Mouse (Mus musculus) C2C12 (cell line): Measurements from ENCODE around the gene Mkrn3. TPM values are rescaled to one million over a fixed set of nuclear protein-coding genes. Genes with fewer than 3 reads are reported as not detected.

ENCODE experiments used
- H3K27me3 ChIP-seq: one replicate; pipeline ENCODE4 v1.6.1; 2011; ENCODE audit not compliant: control insufficient read depth, insufficient read depth, insufficient read length
- H3K36me3 ChIP-seq: one replicate; pipeline ENCODE4 v1.6.1; 2011; ENCODE audit not compliant: control insufficient read depth, insufficient read depth
- H3K4me3 ChIP-seq: one replicate; pipeline ENCODE4 v1.5.1; 2011; ENCODE audit warnings: mild to moderate bottlenecking, control low read depth; ENCODE audit not compliant: poor library complexity, insufficient read depth, severe bottlenecking
- H3K79me2 ChIP-seq: one replicate; pipeline ENCODE4 v1.6.1; 2011; ENCODE audit not compliant: control insufficient read depth, insufficient read depth
- H3K79me3 ChIP-seq: one replicate; pipeline ENCODE4 v1.6.1; 2011; ENCODE audit warnings: low read depth, control low read depth
- H3ac ChIP-seq: one replicate; pipeline ENCODE3; 2011; ENCODE audit warnings: low read depth; ENCODE audit not compliant: control insufficient read depth, insufficient read length
- CEBPB ChIP-seq: IDR thresholded peaks from one replicate; pipeline ENCODE4 v1.6.1; 2011; ENCODE audit warnings: low read depth, mild to moderate bottlenecking, control low read depth, moderate library complexity
- CTCF ChIP-seq: IDR thresholded peaks from one replicate; pipeline ENCODE4 v1.5.1; 2011; ENCODE audit not compliant: control insufficient read depth, insufficient read depth, insufficient read length
- FOSL1 ChIP-seq: IDR thresholded peaks from one replicate; pipeline ENCODE4 v1.8.0; 2011; ENCODE audit warnings: mild to moderate bottlenecking, low read length; ENCODE audit not compliant: poor library complexity, insufficient read depth, severe bottlenecking
- MAX ChIP-seq: IDR thresholded peaks from one replicate; pipeline ENCODE4 v1.6.1; 2011; ENCODE audit warnings: mild to moderate bottlenecking, control low read depth
- MYOD1 ChIP-seq: IDR thresholded peaks from one replicate; pipeline ENCODE4 v1.6.1; 2011; ENCODE audit warnings: low read depth; ENCODE audit not compliant: control insufficient read depth, insufficient read length
- MYOG ChIP-seq: IDR thresholded peaks from one replicate; pipeline ENCODE4 v1.6.1; 2011; ENCODE audit not compliant: control insufficient read depth, insufficient read length; ENCODE audit errors: extremely low read depth
- USF1 ChIP-seq: IDR thresholded peaks from one replicate; pipeline ENCODE4 v1.6.1; 2011; ENCODE audit warnings: low read depth, mild to moderate bottlenecking, control low read depth, moderate library complexity
- polyA plus RNA-seq: library from polyadenylated mRNA; unstranded; fragments of >200 nt; fragmentation: generic; extraction: Trizol; gene quantifications from one replicate; pipeline ENCODE4 v1.2.1, GENCODE M21; 2012; ENCODE audit warnings: missing spikeins

Gene Mkrn3
- polyA plus RNA-seq, 1 experiment, result 0.83 TPM

DNA sequence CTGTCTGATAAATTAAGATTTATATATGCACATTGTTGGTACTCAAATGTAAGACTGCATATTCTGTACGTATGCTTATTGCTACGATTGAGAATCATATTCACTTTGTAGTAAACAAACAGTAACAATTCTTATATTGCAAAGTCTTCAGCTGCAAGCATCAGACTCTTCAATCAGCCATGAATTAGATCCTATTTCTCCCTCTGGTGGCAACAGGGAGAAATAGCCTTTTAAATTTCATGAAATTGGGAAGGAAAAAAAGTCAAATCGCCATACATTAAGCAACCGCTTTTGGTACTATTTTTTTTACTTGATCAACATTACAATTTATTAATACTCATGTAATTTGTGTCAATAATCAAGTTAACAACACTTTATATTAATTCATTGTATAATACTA lies 31.6 kb downstream of the Mkrn3 start:
- Histone ChIP-seq H3K79me2 (no peaks in the 10 kb centered on the region), H3K79me3 (no peaks in the 10 kb centered on the region), H3K36me3 (no peaks in the 10 kb centered on the region), H3K4me3 (no peak overlapping the region), H3K27me3 (no peaks in the 10 kb centered on the region), H3ac (no peak overlapping the region)
- TF ChIP-seq MAX (no peak), CTCF (no peak), USF1 (no peak), MYOD1 (no peak), FOSL1 (no peak), MYOG (no peak), CEBPB (no peak)

GRCm38 (mm10) chr7:62382391-62382790 lies 37.5 kb downstream of the Mkrn3 start:
- H3ac ChIP-seq, result no peak overlapping the region
- no peaks in the 10 kb centered on the region for H3K27me3 ChIP-seq
- no peaks in the 10 kb centered on the region for H3K79me2 ChIP-seq
- H3K4me3 ChIP-seq, result no peak overlapping the region
- no peaks in the 10 kb centered on the region for H3K36me3 ChIP-seq
- H3K79me3 ChIP-seq, result no peaks in the 10 kb centered on the region
- TF ChIP-seq USF1, result no peak
- peak; percentile 58 for TF ChIP-seq CTCF

- H3K36me3 ChIP-seq, result no peaks in the 10 kb centered on the region
- H3K27me3 ChIP-seq, result no peaks in the 10 kb centered on the region
- no peak overlapping the region for H3ac ChIP-seq
- TF ChIP-seq CEBPB, result no peak
- TF ChIP-seq MYOD1, result no peak
- no peak for TF ChIP-seq MYOG
- TF ChIP-seq MAX, result no peak
- TF ChIP-seq USF1, result no peak
- no peak for TF ChIP-seq FOSL1
- no peak for TF ChIP-seq CTCF
- no peaks in the 10 kb centered on the region for H3K79me2 ChIP-seq
- H3K4me3 ChIP-seq, result no peak overlapping the region
- no peaks in the 10 kb centered on the region for H3K79me3 ChIP-seq
These were observed 41.4 kb downstream of the Mkrn3 start for GRCm38 (mm10) chr7:62378529-62378928.

DNA sequence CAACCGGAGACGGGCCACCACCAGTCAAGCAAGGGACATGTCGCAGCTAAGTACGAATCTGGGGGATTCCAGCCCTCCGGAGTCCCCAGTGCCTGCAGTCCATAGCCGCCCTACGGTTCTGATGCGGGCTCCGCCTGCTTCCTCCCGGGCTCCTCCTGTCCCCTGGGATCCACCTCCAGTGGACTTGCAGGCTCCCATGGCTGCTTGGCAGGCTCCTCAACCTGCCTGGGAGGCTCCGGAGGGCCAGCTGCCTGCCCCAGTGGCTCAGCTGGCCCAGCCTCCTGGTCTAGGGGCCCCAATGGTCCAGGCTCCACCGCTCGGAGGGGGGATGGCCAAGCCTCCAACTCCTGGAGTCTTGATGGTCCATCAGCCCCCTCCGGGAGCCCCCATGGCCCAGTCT lies 42.6 kb downstream of the Mkrn3 start:
- Histone ChIP-seq H3K79me3 (no peaks in the 10 kb centered on the region), H3K36me3 (no peaks in the 10 kb centered on the region), H3K79me2 (no peaks in the 10 kb centered on the region), H3K27me3 (no peaks in the 10 kb centered on the region), H3K4me3 (no peak overlapping the region), H3ac (no peak overlapping the region)
- TF ChIP-seq CTCF (no peak), FOSL1 (no peak), CEBPB (no peak), MAX (no peak), MYOG (no peak), USF1 (no peak), MYOD1 (no peak)

GRCm38 (mm10) chr7:62376510-62377304 lies 43.2 kb downstream of the Mkrn3 start, which contains the start of gene Magel2:
Magel2 (plus strand) TSS chr7:62377010.
- Histone ChIP-seq H3K36me3 (no peaks in the 10 kb centered on the region), H3K79me3 (no peaks in the 10 kb centered on the region), H3K4me3 (no peak within 1 kb of the TSS), H3K27me3 (no peaks in the 10 kb centered on the region), H3ac (no peak within 1 kb of the TSS), H3K79me2 (no peaks in the 10 kb centered on the region)
- TF ChIP-seq MAX (no peak), MYOG (no peak), MYOD1 (no peak)

- Histone ChIP-seq H3K36me3 (no peaks in the 10 kb centered on the region), H3ac (no peak overlapping the region), H3K27me3 (no peaks in the 10 kb centered on the region), H3K79me3 (no peaks in the 10 kb centered on the region), H3K4me3 (no peak overlapping the region), H3K79me2 (no peaks in the 10 kb centered on the region)
- TF ChIP-seq MYOG (no peak), CTCF (peak; percentile 33), MAX (no peak)
These were observed 44.3 kb downstream of the Mkrn3 start for GRCm38 (mm10) chr7:62375658-62376057.

Other genes with a start within 250 kb of the Mkrn3 start
- 1.3 TPM for gene Ndn, start 73.6 kb downstream of the Mkrn3 start, polyA plus RNA-seq
- gene Magel2, start 43.1 kb downstream of the Mkrn3 start, polyA plus RNA-seq, result 0.01 TPM
- 8.0 TPM for gene Peg12, start 44.4 kb upstream of the Mkrn3 start, polyA plus RNA-seq